Mouse (Mus musculus): ENCODE measurements around the gene Ttc7b. TPM values are rescaled to one million over a fixed set of nuclear protein-coding genes. Genes with fewer than 3 reads are reported as not detected.

The Ttc7b gene
- polyA plus RNA-seq, 1 experiment from 2014 or later: 4.6 TPM

DNA sequence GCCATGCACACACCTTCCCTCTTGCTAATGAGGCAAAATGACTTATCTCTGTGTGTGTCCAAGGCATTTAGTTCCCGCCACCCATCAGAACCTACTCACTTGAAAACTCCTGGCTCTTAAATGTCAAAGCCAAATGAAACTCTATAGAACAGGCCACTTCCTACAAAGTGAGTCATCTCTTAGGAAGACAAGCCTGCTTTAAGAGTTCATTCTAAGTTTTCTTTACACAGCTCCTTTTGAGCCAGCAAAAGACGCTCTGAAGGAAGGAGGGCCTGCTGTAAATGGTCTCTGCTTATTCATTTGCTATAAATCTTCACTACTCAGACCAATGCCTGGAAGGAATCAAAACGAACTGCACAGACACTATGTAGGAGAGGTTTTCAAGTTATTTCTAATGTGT lies 116.2 kb downstream of the Ttc7b start:
- Histone ChIP-seq H3K4me3 (no peak overlapping the region), H3K9ac (no peak overlapping the region), H3K9me3 (no peaks in the 10 kb centered on the region), H3K36me3 (peaks cover 10% of the 10 kb centered on the region; the same call in 1 of the 2 replicates), H3K27ac (peak overlapping the region; percentile 18; the same call in 1 of the 2 replicates), H3K27me3 (no peaks in the 10 kb centered on the region), H3K4me1 (peaks cover 27% of the 10 kb centered on the region), H3K4me2 (no peak overlapping the region)
- WGBS: 74% methylated on average over 3 of the region's 3 CpGs
- no peak for ATAC-seq (ENCODE audit: borderline replicate concordance, extremely low read depth, low FRiP score, low TSS enrichment)

DNA sequence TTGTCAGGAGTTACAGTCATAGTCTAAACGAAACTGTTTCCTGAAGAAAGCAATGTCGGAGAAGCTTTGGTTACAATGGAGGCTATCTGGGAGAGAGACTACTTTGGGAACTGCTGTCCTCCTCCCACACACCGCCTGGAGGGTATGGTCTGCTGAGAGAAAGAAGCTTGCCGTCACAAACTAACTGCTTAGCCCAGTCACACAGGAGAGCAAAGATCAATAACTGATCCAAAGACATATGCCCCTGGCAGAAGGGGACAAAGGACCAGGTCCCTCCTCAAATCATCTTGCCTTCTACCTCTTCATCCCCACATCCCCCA lies 117.7 kb downstream of the Ttc7b start:
- H3K9me3 ChIP-seq: no peaks in the 10 kb centered on the region
- H3K4me3 ChIP-seq: no peak overlapping the region
- H3K4me2 ChIP-seq: no peak overlapping the region
- peaks cover 10% of the 10 kb centered on the region; the same call in 1 of the 2 replicates for H3K36me3 ChIP-seq
- no peak overlapping the region for H3K9ac ChIP-seq
- 80% methylated on average over 4 of the region's 4 CpGs for WGBS
- no peak for ATAC-seq (ENCODE audit: borderline replicate concordance, extremely low read depth, low FRiP score, low TSS enrichment)
- H3K27ac ChIP-seq: no peak overlapping the region
- no peaks in the 10 kb centered on the region for H3K27me3 ChIP-seq
- peaks cover 35% of the 10 kb centered on the region for H3K4me1 ChIP-seq

DNA sequence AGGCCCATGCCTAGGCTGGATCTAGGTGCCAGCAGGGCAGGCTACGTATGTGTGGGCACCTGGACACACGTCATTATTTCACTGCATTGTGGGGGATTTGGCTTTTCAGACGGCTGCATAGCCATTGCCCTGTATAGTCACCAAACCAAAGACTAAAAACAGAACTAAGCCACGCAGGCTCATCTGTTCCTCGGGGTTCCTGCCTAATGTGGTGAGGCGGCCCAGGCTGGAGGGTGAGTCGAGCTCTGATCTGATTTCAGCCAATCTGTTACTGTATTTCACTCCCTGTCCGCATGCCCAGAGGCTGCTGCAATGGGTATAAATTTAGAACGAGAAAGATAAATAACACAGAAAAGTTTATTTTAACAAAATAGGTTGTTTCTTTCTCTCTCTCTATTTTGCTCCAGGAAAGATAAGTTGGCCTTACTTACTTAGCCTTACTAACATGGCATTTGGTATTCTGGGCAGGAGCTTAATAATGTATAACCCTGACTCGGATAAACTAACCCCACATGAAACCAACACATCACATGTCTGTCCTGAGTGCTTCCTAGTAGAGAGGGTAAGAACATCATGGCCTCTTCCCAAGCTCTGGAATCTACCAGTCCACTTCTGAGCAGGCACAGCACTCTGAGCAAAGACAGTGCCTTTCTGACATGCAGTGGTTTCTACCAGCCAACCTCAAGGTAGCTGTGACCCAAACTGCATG lies 118.2 kb downstream of the Ttc7b start:
- Histone ChIP-seq H3K4me2 (no peak overlapping the region), H3K27me3 (no peaks in the 10 kb centered on the region), H3K4me1 (peaks cover 33% of the 10 kb centered on the region), H3K27ac (no peak overlapping the region), H3K9ac (no peak overlapping the region), H3K36me3 (peaks cover 10% of the 10 kb centered on the region; the same call in 1 of the 2 replicates), H3K4me3 (no peak overlapping the region), H3K9me3 (no peaks in the 10 kb centered on the region)
- no peak for ATAC-seq (ENCODE audit: borderline replicate concordance, extremely low read depth, low FRiP score, low TSS enrichment)
- 82% methylated on average over 10 of the region's 10 CpGs for WGBS

DNA sequence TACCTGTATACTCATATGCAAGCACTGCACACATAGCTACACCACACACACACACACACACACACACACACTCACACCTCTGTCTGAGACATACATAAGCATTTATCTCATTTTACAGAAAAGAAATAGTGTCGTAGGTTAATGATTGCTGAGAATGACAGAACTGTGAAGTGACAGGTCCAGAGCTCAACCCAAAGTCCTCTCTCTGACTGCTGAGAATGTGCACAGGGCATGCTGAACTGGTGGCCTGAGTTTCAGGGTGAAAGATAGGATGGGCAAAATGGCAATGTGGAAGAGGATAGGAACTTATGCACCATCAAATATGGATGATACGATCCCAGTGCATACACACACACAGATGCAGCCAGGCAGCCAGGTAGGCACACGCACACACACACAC lies 120.5 kb downstream of the Ttc7b start:
- Histone ChIP-seq H3K9ac (no peak overlapping the region), H3K4me1 (peaks cover 12% of the 10 kb centered on the region), H3K27ac (no peak overlapping the region), H3K4me2 (no peak overlapping the region), H3K36me3 (peaks cover 10% of the 10 kb centered on the region; the same call in 1 of the 2 replicates), H3K9me3 (no peaks in the 10 kb centered on the region), H3K27me3 (no peaks in the 10 kb centered on the region), H3K4me3 (no peak overlapping the region)
- WGBS: 87% methylated on average over 2 of the region's 3 CpGs
- no peak for ATAC-seq (ENCODE audit: borderline replicate concordance, extremely low read depth, low FRiP score, low TSS enrichment)

DNA sequence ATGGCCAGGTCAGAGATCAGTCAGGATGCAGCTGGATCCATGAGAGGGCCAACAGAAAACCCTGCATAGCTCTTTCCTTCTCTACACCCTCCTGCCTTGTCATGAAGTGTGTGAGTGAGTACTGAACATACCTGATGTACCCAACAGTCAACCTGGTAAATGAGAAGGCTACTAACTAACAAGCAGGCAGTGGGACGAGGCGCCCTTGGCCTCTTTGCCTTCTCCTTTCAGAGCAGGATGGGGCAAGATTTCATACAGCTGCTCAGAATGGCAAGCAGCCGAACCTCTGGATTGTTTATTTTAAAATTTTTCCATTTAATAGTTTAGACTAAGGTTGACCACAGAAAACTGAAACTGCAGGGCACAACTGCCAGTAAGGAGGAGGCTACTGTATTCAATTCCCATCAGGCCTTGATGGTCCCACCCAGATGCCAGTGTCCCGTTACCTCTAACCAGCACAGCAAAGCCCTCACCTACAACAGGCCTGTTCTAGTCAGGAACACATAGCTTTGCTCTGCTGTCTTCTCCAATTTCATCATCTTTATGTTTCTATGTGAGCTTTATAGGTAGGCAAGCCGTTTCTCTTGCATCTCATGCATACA lies 121.4 kb downstream of the Ttc7b start:
- ATAC-seq (ENCODE audit: borderline replicate concordance, extremely low read depth, low FRiP score, low TSS enrichment): peak; percentile 32; the same call in 1 of the 2 replicates
- Histone ChIP-seq H3K4me3 (no peak overlapping the region), H3K27me3 (no peaks in the 10 kb centered on the region), H3K4me1 (peaks cover 12% of the 10 kb centered on the region), H3K9ac (no peak overlapping the region), H3K9me3 (no peaks in the 10 kb centered on the region), H3K27ac (peak overlapping the region; percentile 61), H3K36me3 (peaks cover 14% of the 10 kb centered on the region; the same call in 1 of the 2 replicates), H3K4me2 (no peak overlapping the region)
- 59% methylated on average over 5 of the region's 5 CpGs for WGBS

DNA sequence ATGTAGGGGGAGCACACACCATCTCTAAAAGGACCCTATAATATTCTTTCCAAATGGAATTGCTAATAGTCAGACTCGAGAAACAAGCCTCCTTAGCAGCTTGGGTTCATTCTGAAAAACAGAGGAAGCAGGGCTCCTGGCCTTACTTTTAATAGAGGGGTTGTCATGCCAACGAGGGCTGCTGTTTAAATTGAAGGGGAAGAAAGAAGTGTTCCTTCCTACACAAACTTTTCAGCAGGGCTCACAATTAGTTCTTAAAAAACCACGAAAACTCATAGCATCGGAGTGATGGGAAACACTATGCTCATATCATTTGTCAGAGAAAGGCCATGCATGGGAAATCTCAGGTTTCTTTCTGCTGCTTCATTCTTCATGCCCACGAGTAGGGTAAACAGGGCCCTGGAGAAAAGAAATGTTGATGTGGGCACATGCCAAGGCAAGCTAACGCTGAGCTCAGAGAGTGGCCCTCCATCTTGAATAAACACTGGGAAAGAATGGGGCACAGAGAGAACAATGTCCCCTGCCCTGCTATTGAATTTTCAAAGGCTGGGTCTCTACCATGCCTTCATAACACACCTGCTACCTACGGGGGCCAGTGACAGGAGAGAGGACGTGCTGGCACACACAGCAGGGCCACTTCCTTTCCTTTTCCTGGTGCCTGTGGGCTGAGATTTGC lies 122.2 kb downstream of the Ttc7b start:
- Histone ChIP-seq H3K4me1 (peaks cover 12% of the 10 kb centered on the region), H3K36me3 (peaks cover 17% of the 10 kb centered on the region; the same call in 1 of the 2 replicates), H3K9me3 (no peaks in the 10 kb centered on the region), H3K9ac (no peak overlapping the region), H3K4me3 (no peak overlapping the region), H3K4me2 (no peak overlapping the region), H3K27ac (peak overlapping the region; percentile 61), H3K27me3 (no peaks in the 10 kb centered on the region)
- peak; percentile 25; the same call in 1 of the 2 replicates for ATAC-seq (ENCODE audit: borderline replicate concordance, extremely low read depth, low FRiP score, low TSS enrichment)
- 59% methylated on average over 8 of the region's 8 CpGs for WGBS

DNA sequence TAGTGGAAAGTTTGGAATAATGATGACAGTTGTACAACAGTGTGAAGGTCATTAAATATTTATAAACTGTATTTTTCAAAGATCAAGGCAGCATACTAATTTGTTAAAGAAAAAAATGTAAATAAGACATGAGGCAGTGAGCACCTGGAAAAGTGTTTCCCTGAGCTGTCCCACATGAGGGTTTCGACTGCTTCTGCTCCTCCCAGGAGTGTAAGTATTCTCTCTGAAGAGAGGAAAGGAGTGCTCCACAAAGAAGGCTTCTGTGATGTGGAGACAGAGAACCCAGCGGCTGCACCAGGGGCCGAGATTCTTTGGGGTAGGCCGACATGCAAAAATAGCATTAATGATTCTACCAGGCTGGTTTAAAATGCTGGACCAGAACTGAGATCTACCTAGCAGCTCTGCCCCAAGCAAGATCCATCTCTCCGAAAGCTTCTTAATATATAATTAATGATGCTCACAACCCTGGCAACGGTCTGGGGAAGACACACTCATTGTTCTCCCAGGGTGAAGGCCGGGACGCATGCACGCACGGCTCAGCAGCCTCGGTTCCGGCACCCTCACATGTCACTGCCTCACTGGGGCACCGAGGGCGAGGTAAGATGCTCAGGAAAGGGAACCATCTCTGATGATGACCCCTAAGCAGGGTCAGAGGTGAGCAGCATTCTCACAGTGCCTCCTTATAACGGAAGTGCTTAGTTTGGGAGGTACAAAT lies 123.0 kb downstream of the Ttc7b start:
- H3K36me3 ChIP-seq: peaks cover 17% of the 10 kb centered on the region; the same call in 1 of the 2 replicates
- peaks cover 12% of the 10 kb centered on the region for H3K4me1 ChIP-seq
- no peak overlapping the region for H3K4me2 ChIP-seq
- H3K9me3 ChIP-seq: no peaks in the 10 kb centered on the region
- ATAC-seq (ENCODE audit: borderline replicate concordance, extremely low read depth, low FRiP score, low TSS enrichment): no peak
- H3K9ac ChIP-seq: no peak overlapping the region
- no peak overlapping the region for H3K4me3 ChIP-seq
- peak overlapping the region; percentile 61; the same call in 1 of the 2 replicates for H3K27ac ChIP-seq
- WGBS: 81% methylated on average over 15 of the region's 15 CpGs
- no peaks in the 10 kb centered on the region for H3K27me3 ChIP-seq

DNA sequence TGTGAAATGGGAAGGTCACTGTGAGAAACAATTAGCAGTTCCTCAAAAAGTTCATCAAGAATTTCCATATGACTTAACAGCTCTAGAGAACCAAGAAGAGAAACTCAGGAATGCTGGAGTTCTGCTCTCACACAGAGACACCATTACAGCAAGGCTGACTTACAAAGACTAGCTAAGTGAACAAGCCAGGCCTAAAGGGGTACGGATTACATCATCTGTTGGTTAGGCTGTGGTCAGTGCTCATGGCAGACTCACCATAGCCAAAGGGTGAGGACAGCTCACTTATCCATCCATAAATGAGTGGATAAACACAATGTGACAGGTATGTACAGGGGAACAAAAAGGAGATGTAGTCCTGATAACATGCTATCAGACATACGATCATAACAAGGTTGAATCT lies 123.8 kb downstream of the Ttc7b start:
- Histone ChIP-seq H3K4me1 (peaks cover 12% of the 10 kb centered on the region), H3K27me3 (no peaks in the 10 kb centered on the region), H3K4me3 (no peak overlapping the region), H3K4me2 (no peak overlapping the region), H3K36me3 (peaks cover 14% of the 10 kb centered on the region; the same call in 1 of the 2 replicates), H3K9me3 (no peaks in the 10 kb centered on the region), H3K9ac (no peak overlapping the region), H3K27ac (no peak overlapping the region)
- 87% methylated on average over 2 of the region's 2 CpGs for WGBS
- ATAC-seq (ENCODE audit: borderline replicate concordance, extremely low read depth, low FRiP score, low TSS enrichment): no peak

DNA sequence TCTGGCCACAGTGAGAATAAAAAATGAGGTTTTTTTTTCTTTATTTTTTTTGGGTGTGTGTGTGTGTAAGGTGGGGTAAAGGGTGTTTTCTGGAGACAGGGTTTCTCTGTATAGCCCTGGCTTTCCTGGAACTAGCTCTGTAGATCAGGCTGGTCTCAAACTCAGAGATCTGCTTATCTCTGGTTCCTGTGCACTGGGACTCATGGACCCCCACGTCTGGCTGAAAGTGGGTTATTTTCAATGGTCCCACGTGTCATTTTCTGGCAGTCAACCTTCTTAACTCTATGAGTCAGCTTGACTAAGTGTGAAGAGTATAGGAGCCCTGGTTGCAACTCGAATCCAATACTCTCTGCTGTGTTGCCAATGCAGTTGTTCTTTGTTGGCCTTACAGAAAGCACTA lies 127.1 kb downstream of the Ttc7b start:
- 61% methylated on average over 3 of the region's 3 CpGs for WGBS
- no peak overlapping the region for H3K4me2 ChIP-seq
- ATAC-seq (ENCODE audit: borderline replicate concordance, extremely low read depth, low FRiP score, low TSS enrichment): no peak
- no peak overlapping the region for H3K9ac ChIP-seq
- peaks cover under 1% of the 10 kb centered on the region; the same call in 1 of the 2 replicates for H3K4me1 ChIP-seq
- H3K27ac ChIP-seq: no peak overlapping the region
- H3K4me3 ChIP-seq: no peak overlapping the region
- H3K9me3 ChIP-seq: no peaks in the 10 kb centered on the region
- H3K27me3 ChIP-seq: no peaks in the 10 kb centered on the region
- H3K36me3 ChIP-seq: peaks cover 7% of the 10 kb centered on the region; the same call in 1 of the 2 replicates

DNA sequence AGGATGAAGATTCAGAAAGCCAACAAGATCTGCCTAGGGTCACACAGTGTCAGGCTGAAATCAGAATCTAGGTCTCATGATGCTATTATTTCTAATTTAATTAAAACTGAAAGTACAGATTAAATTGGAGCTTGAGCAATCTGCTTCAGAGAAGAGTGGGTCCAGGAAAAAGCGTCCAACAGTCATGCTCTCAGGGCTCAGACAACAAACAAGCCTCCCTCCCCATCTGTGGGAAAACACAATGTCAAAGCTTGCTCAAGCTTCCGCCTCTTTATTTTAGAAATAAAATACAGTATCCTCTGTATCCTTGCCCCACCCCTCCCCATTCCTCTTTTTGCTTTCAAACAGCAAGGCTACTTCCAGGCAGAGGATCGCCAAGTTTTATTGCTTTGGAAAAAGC lies 127.5 kb downstream of the Ttc7b start:
- Histone ChIP-seq H3K4me1 (no peaks in the 10 kb centered on the region), H3K27me3 (no peaks in the 10 kb centered on the region), H3K4me2 (no peak overlapping the region), H3K4me3 (no peak overlapping the region), H3K9me3 (no peaks in the 10 kb centered on the region), H3K9ac (no peak overlapping the region), H3K36me3 (peaks cover 7% of the 10 kb centered on the region; the same call in 1 of the 2 replicates), H3K27ac (no peak overlapping the region)
- 74% methylated on average over 3 of the region's 3 CpGs for WGBS
- ATAC-seq (ENCODE audit: borderline replicate concordance, extremely low read depth, low FRiP score, low TSS enrichment): no peak

DNA sequence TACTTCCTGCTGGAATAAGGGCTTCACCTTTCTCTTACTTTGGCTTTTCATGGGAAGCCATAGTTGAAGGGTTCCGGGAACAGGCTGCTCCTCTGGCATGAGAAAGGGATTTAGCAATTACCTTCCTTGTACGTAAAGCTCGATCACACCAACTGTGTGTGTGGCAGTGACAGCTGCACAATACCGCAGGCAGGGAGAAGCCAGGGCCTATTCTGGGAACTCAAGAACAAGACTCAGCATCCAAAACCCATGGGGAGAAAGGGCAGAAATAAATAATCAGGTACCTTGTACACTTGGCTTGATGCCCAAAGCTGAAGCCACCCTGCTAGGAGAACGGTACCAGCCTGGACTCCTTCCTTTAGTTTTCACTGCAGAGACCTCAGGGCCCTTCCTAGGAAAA lies 128.2 kb downstream of the Ttc7b start:
- WGBS: 85% methylated on average over 5 of the region's 5 CpGs
- H3K27me3 ChIP-seq: no peaks in the 10 kb centered on the region
- H3K4me3 ChIP-seq: no peak overlapping the region
- H3K4me1 ChIP-seq: no peaks in the 10 kb centered on the region
- ATAC-seq (ENCODE audit: borderline replicate concordance, extremely low read depth, low FRiP score, low TSS enrichment): no peak
- H3K9ac ChIP-seq: no peak overlapping the region
- no peaks in the 10 kb centered on the region for H3K9me3 ChIP-seq
- H3K36me3 ChIP-seq: peaks cover 7% of the 10 kb centered on the region; the same call in 1 of the 2 replicates
- H3K4me2 ChIP-seq: no peak overlapping the region
- no peak overlapping the region for H3K27ac ChIP-seq
